Mouse (Mus musculus) heart, adult 9 months (tissue): ENCODE data around the gene Dstyk.

ENCODE experiments used
- DNase-seq, 2 experiments: peaks; one replicate each; pipeline ENCODE4 v3.0.0; 2022; ENCODE audit warnings: low spot score in 2 of 2

Dstyk gene

GRCm38 (mm10) chr1:132388813-132389803, 28.2 kb upstream of the Dstyk start:
- peak; percentile 73 to 82 for DNase-seq

GRCm38 (mm10) chr1:132389886-132390585, 27.3 kb upstream of the Dstyk start:
- peak; percentile 77 for DNase-seq

- no peak for DNase-seq
Observed at GRCm38 (mm10) chr1:132390691-132391579, 26.4 kb upstream of the Dstyk start, which contains the start of gene Tmcc2. Gene Tmcc2, minus strand, starts transcription at chr1:132391281.

DNA sequence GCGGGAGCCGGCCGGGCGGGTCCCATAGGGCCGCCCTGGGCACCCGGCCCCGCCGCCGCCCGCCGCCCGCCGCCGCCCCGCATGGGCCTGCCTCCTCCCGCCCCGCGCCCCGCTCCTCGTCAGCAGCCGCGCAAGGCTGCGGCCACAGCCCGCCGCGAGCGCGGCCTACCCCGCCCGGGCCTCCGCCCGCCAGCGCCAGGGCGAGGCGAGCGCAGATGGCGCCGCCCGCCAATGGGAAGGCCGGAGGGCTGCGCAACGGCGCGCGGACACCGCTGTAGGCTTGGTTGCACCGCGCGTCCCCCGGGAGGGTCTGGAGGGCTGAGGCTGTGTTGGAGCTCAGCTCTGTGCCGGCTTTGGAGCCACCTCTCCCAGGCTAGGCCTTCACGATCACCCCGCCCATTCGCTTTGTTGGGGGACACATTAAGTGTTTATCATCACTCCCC, 25.8 kb upstream of the Dstyk start:
- peak; percentile 80 to 84 for DNase-seq

DNA sequence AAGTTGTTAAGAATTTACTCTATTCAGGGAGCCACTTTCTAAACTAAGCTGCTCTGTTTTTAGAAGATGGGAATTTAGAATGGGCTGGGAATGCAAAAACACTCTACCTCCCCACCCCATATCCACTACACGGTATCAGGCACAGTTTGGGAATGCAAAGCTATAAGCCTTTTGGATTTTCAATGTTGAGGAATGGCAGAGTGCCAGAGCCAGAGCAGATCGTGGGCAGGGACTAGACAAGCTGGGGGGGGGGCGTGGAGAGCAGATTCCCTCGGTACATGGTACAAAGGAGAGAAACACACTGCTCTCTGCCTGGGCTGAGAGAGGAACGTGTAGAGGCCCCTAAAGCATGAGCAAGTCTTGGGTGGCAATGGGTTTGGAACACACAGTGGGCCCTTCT, 24.5 kb upstream of the Dstyk start:
- DNase-seq = no peak

DNA sequence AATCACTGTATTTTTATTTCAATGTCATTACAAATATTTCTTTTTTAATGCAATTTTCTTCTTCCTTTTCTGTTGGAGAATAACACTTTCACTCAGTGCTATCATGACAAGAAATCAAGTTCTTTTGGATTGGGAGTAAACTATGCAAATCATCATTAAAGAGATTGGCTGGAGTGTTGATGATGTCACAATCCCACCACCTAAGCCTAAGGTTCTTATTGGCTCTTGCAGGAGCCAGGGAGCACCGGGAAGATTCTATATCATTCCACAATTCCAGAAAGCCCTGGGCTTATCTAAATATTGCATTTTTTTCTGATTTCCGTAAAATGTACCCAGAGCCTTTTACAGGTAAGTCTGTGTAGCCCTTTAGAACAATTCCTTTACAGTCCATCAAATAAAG, 20.6 kb upstream of the Dstyk start:
- DNase-seq = no peak

DNA sequence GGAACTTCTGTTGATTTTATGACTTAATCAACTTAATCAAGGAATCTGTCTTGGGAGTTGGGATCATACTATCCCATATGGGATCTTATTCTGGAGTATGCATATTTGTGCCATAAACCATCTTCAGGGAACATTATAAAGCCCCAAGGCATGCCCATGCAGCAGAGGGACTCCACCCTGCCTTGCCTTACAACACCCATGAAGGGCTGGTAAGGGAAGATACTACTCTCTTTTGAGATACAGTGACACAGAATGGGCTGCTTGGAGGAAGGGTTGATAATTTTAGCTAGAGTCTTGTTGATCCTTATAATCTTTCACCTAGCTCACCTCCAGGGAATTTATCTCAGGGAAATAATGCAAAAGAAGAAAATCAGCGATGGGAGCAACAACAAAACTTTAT, 16.8 kb upstream of the Dstyk start:
- no peak for DNase-seq

DNA sequence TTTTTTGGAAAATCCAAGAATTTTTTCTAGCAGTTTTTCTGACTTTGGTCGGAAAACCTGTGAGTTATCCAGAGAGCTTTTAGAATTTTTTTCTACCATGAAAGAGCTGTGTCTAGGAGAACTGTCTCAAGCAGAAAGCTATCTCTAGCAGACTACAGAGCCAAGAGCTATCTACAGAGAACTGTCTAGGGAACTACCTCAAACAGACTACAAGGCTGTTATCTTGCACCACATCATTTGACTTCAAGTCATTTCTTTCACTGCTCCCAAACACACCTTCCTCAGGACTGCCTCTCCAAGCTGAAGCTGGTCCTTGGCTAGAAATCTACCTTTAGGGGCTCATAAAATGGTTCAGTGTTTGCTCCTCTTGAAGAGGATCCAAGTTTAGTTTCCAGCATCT, 15.5 kb upstream of the Dstyk start:
- no peak for DNase-seq

DNA sequence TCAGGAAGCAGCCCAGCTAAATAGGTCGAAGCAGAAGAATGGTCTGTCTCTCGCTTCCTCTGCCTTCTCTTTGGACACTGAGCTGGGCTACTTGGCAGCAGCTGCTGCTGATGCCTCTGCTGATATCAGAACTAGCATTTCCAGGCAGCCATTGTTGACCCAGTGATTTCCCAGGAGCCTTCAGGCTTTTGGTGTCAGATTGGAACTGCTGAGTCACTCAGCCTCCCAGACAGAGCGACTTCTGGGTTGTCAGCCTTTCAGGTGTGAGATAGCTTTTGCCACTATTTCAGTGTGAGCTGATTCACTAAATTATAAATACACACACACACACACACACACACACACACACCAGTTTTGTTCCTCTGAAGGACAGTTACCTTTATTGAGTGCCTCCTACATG, 6.7 kb upstream of the Dstyk start:
- no peak for DNase-seq

GRCm38 (mm10) chr1:132416244-132416942, 962 bp upstream of the Dstyk start:
- DNase-seq = peak in 1 of 2 experiments; percentile 21

GRCm38 (mm10) chr1:132416943-132417290, 438 bp upstream of the Dstyk start:
- DNase-seq = no peak

GRCm38 (mm10) chr1:132420206-132420605, 2.9 kb downstream of the Dstyk start:
- DNase-seq = no peak

- DNase-seq = no peak
Observed at GRCm38 (mm10) chr1:132420662-132421061, 3.3 kb downstream of the Dstyk start.

DNA sequence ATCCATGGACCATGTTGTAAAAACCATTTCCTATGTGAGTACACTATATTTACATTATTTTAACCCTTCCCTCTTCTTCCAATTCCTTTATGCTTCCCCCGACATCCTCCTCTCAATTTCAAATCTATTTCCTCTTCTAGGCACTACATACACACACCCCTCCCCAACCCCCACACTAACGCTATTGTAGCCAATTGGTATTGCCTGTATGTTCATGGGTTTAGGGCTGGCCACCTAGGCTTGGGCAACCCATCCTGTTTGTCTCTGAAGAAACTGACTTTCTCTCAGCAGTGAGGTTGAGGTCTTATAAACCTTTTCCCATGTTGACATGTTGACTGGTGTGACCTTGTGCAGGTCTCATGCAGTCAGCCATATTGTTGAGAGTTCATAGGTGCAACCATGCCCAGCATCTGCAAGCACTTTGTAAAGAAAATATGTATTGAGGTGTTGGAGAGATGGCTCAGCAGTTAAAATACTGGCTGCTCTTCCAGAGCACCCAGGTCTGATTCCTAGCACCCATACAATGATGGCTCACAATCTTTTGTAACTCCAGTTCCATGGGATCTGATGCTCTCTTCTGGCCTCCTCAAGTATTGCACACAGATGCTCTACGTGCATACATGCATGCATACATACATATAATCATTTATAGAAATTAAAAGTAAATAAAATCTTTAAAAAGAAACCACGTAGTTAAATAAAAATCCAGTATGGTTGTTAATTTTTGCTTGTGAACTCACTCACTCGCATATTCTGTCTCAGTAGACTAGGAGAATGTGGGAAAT, 5.7 kb downstream of the Dstyk start:
- DNase-seq = no peak

DNA sequence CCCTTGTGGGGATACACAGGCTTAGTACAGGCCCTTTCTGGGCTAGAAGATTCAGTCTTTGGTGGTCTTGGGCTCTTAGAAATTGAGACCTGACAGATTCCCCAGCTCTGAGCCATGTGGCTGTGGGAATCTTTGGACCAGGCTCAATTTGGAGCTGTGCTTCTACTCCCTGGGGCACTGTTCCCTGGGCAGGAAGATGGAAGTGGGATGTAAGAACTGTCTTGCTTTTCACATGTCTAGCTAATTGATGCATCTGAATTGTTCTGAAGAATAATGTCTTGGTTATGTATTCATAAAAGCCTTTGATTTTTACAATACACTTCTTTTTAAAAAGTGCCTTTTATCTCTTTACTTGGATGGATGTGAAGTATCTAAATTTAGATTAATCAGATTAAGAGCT, 8.2 kb downstream of the Dstyk start:
- DNase-seq = no peak

DNA sequence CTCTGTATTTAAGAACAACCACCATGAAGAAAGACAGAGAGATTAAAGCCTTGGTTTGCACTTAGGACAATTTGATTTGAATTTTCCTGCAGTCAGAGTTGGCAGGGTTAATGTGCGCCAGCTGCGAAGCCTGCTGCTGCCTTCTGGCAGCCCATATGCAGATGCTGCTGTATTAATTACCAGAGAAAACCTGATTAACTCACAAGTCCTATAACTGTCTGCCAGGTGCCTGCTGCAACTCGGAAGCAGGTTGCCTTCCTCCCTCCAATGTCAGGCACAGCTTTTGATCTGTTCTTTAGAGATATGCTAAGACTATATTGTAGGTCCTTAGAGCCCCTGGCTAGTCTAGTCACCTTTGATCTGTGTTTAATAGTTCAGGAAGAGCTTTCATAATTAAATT, 13.5 kb downstream of the Dstyk start:
- DNase-seq = no peak

DNA sequence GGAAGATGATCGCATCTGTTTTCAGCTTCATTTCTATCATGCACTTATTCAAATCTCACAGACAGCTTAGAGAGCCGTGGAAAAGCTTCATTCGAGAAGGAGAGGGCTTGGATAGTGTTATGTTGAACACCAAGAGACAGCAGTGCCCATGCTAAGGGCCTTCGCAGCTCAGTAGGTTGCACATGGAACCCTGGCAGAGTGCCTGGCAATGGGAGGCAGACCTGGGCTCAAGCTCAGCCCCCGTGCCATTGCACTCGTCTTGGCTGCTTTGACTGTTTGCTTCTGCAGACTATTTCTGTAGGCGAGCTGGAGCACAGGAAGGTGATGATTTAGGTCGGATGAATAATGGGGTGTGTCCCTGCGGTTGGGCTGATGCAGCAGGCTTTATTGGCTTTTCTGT, 14.4 kb downstream of the Dstyk start:
- DNase-seq = peak in 1 of 2 experiments; percentile 10

- DNase-seq = no peak
Observed at GRCm38 (mm10) chr1:132433349-132433748, 16.0 kb downstream of the Dstyk start.

GRCm38 (mm10) chr1:132434032-132434431, 16.7 kb downstream of the Dstyk start:
- no peak for DNase-seq

DNA sequence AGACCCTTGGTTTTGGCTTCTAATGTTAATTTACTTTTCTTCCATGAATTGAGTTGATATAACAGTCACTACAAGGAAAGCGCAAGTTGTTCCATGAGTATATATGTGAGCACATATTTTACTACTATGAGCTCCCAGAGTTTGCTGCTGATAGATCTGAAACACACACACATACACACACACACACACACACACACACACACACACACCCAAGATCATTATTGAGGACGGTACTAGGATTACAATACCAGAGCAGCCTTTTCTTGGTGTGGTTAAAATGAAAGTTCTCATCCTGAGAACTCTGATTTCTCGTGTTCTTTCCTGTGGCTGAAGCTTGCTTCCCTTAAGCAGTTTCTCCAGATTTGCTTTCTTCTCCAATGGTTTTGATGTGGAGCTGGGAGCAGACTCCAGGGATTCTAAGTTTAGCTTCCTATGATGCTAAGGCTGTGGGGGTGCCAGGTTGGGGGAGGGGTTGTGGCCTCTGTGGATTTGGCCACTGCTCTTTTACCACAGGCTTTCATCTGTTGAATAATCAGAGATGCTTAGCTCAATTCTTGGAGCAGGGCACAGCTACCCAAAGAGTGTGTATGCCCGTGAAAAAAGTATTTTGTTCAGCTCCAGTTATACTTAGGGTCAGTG, 19.1 kb downstream of the Dstyk start:
- DNase-seq = peak; percentile 17 to 56
